Mouse (Mus musculus) C2C12 (cell line): ENCODE measurements around the gene Inpp5a.

Experiments
- CEBPB ChIP-seq: IDR thresholded peaks from one replicate; pipeline ENCODE4 v1.6.1; 2011; ENCODE audit warnings: low read depth, mild to moderate bottlenecking, control low read depth, moderate library complexity
- CTCF ChIP-seq: IDR thresholded peaks from one replicate; pipeline ENCODE4 v1.5.1; 2011; ENCODE audit not compliant: control insufficient read depth, insufficient read depth, insufficient read length
- MYOD1 ChIP-seq: IDR thresholded peaks from one replicate; pipeline ENCODE4 v1.6.1; 2011; ENCODE audit warnings: low read depth; ENCODE audit not compliant: control insufficient read depth, insufficient read length
- USF1 ChIP-seq: IDR thresholded peaks from one replicate; pipeline ENCODE4 v1.6.1; 2011; ENCODE audit warnings: low read depth, mild to moderate bottlenecking, control low read depth, moderate library complexity

GRCm38 (mm10) chr7:139479626-139480025 is 90.7 kb downstream of the Inpp5a start:
- TF ChIP-seq CEBPB = no peak
- no peak for TF ChIP-seq CTCF
- TF ChIP-seq MYOD1 = no peak
- TF ChIP-seq USF1 = no peak
